Mouse (Mus musculus) cerebellum, postnatal 36 days (tissue): ENCODE data around the gene Atf1.

Experiments
- DNase-seq, 2 experiments: peaks; one replicate each; pipeline ENCODE4 v3.0.0; 2021 to 2022; ENCODE audit warnings: mixed read lengths in 2 of 2

Gene Atf1

DNA sequence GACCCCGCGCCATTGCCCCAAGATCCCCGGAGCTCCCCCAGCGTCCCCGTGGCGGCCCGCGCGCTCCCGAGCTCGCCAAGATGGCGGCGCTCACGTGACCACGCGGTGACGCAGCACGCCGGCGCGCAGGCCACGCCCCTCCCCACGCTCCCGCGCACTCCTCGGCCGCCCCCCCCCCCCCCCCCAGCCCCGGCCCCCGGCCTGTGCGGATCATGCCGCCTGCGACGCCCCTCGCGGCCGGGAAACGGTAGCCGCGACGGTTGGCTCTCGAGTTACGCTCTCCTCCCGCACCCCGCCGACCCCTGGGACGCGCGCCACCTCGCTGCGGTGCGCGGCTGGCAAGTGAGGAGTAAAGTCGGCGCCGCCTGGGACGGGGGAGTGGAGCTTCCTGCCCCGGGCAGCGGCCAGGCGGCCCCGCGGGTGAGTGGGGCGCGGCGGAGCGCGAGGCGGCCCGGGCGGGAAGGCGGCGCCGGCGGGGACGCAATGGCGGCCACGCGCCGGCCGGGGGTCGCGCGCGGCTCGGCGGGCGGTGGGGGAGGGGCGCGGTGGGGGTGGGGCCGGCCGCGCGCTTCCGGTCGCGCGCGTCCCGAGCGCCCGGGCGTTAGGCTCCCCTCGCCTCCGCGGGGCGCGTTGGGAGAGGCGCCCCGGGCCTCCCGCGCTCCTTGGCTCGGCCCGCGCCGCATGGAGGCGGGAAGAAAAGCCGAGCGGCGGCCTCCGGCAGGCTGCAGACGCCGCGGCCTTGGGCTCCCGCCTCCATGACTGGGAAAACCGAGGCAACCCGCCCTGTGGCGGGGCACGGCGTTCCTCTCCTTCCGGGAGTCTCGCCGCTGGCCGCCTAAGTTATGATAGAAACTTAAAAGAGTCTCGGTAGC lies at the start of gene Atf1:
Atf1 (plus strand) TSS at position 157 of the 872 bp plus-strand sequence.
- DNase-seq = peak; percentile 93 to 95

DNA sequence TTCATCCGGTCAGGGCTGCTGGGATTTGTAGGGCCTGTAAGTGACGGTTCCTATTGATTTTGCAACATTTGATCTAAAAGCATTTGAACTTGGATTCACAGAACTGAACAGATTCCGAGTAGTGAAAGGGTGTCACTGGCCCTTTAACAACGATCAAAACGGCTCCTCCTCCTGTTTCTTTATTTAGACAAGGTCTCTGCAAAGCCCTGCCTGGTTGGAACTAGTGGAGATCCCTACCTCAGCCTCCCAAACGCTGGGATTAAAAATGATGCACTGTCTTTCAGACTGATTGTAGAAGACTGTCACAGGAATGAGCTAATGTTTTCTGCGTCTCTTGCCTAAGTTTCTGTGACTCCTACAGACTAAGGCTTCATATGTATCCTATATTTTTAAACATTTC lies 49.1 kb upstream of the Atf1 start:
- DNase-seq = no peak

- DNase-seq = no peak
These were observed 47.9 kb upstream of the Atf1 start for GRCm38 (mm10) chr15:100179685-100180084.

DNA sequence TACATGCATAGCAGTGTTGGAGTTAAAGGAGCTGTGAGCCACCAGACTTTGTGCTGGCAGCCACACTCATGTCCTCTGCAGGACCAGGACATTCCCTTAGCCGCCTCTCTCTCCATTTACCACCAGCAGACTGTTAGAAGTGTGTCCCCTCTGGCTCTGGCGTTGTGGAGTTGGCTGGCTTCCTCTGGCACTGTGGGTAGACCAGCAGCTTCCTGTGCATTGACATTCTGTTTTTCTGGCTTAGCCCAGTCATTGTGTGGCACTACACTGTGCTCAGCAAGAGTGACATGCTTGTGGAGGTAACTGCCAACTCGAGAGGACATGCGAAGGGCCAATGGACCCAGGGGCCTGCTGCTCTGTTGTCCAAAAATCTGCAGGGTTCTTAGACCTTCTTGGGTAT lies 47.4 kb upstream of the Atf1 start:
- DNase-seq = peak; percentile 84 to 85

GRCm38 (mm10) chr15:100181841-100182240 lies 45.8 kb upstream of the Atf1 start:
- no peak for DNase-seq

DNA sequence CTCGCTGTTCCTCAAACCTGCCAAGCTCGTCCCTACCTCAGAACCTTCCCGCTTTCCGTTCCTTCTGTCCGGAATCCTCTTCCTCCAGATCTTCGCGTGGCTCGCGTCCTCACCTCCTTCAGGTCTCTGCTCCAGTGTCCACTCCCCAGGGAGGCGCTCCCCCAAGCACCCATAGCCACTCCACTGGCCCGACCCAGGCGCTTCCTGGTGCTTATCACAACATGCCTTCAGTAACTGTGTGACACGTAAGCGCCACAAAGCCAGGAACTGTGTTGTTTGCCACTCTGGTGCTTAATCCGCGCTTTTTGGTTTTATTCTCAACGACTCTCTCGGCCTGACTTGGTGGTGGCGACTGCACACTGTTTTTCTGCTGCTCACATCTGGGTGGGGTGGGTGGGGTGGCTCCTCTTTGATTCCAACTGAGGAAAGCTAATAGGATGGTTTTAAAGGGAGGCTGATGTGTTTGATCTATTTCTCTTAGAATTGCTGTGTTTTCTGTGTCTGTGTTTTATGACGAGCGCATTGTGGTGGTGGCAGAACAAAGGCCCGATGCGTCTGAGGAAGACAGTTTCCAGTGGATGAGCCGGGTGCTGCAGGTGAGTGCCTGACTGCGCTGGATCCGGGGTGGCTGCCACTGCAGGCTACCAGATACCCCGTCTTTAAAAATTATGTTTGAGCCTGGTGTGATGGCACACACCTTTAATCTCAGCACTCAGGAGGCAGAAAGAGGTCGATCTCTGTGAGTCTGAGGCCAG lies 44.9 kb upstream of the Atf1 start:
- DNase-seq = no peak

- no peak for DNase-seq
These were observed 44.1 kb upstream of the Atf1 start for GRCm38 (mm10) chr15:100183510-100183909.

- DNase-seq = no peak
These were observed 42.7 kb upstream of the Atf1 start for GRCm38 (mm10) chr15:100184821-100185496.

GRCm38 (mm10) chr15:100186234-100186633 lies 41.4 kb upstream of the Atf1 start:
- no peak for DNase-seq

- DNase-seq = no peak
These were observed 40.5 kb upstream of the Atf1 start for GRCm38 (mm10) chr15:100186882-100187672.

GRCm38 (mm10) chr15:100188542-100188941 lies 39.1 kb upstream of the Atf1 start:
- no peak for DNase-seq

DNA sequence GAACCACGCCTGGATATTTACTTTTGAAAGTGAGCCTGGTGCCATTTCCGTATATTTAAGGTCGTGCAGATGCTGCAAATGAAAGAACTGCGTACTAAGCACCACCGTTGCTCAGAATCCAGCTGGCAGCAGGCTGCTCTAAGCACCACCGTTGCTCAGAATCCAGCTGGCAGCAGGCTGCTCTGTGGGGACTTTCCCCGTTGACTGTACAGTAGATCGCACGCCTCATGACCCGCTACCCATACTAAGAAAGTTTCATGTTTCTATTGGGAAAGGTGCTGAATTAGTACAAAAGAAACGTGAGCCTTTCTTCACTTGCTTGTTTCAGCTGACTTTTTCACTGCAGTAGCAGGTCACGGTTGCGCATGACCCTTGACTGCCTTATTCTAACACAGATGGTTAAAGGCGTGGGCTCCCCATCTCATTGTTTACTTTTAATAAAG lies 38.6 kb upstream of the Atf1 start:
- no peak for DNase-seq

DNA sequence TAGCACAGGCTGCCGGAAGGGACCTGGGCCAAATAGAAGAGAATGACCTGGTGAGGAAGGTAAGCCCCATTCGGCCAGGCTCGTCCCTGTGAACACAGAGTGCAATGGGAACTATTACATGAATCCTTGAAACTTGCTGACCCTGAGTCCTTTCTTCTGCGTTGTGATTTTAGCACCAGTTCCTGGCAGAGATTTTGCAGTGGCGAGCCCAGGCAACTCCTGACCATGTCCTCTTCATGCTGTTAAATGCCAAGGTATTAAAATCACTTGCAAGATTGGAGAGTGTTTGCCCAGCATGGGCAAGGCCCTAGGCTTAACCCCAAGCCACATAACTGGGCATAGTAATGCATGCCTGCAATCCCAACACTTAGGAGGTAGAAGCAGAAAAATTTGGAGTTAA lies 37.5 kb upstream of the Atf1 start:
- no peak for DNase-seq

GRCm38 (mm10) chr15:100198983-100199745 lies 28.5 kb upstream of the Atf1 start:
- DNase-seq = peak; percentile 77 to 83

DNA sequence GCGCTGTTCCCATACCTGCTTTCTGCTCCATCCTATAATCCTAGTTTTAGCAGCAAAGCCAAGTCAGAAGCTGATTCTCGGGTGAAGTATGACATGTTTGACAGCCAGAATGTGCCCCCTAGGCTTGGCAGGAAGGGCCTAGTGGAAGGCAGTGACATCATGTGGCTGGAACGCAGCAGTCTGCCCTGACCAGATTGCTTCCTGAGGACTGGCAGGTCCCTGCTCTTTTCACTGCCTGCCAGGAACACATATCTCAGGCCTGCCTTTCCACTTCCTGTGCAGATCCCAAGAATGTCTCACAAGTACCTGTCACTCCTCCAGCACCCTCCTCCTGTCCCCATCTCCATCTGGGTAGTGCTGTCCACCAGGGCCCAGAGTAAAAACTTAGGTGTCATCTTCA lies 27.8 kb upstream of the Atf1 start:
- DNase-seq = peak; percentile 84 to 87

DNA sequence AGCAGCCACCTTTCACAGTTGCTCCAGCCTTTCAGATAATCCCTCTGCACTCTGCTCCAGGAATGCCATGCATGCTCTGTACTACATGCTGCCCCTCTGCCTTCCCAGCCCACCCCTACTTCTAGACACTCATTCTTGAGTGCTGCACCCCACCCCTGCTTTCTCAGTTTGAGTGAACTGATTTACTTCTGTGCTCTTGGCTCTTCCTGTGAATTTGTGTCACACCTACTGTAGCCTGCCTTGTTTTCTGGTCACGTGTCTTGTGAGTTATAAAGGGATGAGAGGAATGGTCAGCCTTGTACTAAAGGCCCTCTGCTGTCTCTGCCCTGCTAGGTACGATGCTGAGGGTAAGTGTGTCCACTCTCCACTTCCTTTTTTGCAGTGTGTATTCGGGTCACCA lies 25.8 kb upstream of the Atf1 start:
- DNase-seq = no peak

DNA sequence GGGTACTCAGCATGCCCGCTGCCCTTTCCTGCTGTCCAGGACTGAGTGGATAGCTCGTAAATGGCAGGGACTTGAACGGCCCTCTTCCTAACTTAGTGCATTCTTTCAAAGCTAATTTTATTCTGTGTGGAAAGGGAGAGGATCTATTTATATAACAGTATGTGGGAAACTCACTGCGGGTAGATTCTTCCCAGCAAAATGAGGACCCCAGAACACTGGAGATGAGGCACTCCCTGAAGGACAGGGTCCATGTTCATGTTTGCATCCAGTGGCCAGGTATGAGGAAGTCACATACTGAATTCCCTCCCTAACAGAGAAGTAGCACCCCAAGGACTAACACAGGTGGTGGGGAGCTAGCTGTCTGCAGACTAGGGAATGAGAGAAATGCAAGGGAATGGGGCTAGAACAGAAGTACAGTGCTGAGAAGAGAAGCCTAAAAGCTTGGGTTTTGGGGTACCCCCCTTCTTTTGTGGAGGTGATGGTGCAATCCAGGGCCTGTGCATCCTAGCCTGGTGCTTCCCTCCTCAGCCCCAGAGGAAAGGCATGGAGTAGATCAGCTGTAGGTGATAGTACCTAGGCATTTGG lies 25.1 kb upstream of the Atf1 start:
- DNase-seq = no peak

GRCm38 (mm10) chr15:100204574-100204973 lies 23.0 kb upstream of the Atf1 start:
- DNase-seq = no peak

DNA sequence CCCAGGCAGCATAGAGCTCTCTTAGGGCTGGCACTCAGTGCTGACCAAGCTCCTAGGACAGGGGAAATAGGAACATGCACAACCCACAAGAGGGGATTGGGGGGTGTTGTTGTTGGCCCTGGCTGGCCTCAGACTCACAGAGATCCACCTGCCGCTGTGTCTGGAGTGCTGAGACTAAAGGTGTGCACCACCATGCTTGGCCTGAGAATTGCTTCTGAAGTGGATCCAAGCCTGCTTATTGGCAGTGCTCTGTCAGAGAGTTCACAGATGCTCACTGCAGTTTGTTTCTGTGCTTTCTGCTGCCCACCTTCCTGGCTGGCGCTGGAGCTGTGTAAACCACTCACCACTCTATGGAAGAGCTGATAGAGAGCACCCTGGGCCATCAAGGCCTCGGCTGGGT lies 17.6 kb upstream of the Atf1 start:
- DNase-seq = no peak

GRCm38 (mm10) chr15:100213339-100213738 lies 14.3 kb upstream of the Atf1 start:
- no peak for DNase-seq

- DNase-seq = no peak
These were observed 12.5 kb upstream of the Atf1 start for GRCm38 (mm10) chr15:100215092-100215491.
